Mouse (Mus musculus) lung, postnatal 0 days (tissue): ENCODE data around the gene Dna2. TPM values are rescaled to one million over a fixed set of nuclear protein-coding genes. Genes with fewer than 3 reads are reported as not detected.

Source experiments
- ATAC-seq: fragments of 200-750 bp; cut with Nextera tagmentation; 2 replicates; pipeline ENCODE4 v1.8.0; 2017; ENCODE audit warnings: moderate library complexity
- DNase-seq: peaks from one replicate; pipeline ENCODE4 v3.0.0-alpha.2; 2016; ENCODE audit warnings: low spot score
- H3K27ac ChIP-seq: fragments of 300-500 bp; sonication (generic); 2 replicates; pipeline ENCODE4 v1.5.1; 2014; ENCODE audit warnings: antibody characterized with exemption, mild to moderate bottlenecking, low read length, mixed read lengths
- H3K27me3 ChIP-seq: fragments of 300-500 bp; sonication (generic); replicated peaks from 2 replicates; pipeline ENCODE4 v1.6.1; 2014; ENCODE audit warnings: low read length, mixed read lengths; ENCODE audit not compliant: insufficient read depth
- H3K36me3 ChIP-seq: fragments of 300-500 bp; sonication (generic); 2 replicates; pipeline ENCODE4 v1.6.1; 2014; ENCODE audit warnings: low read length, mixed read lengths; ENCODE audit not compliant: insufficient read depth
- H3K4me1 ChIP-seq: fragments of 300-500 bp; sonication (generic); 2 replicates; pipeline ENCODE4 v1.6.1; 2014; ENCODE audit warnings: antibody characterized with exemption, low read depth, low read length, mixed read lengths; ENCODE audit not compliant: insufficient read depth
- H3K4me2 ChIP-seq: fragments of 300-500 bp; sonication (generic); replicated peaks from 2 replicates; pipeline ENCODE4 v1.6.1; 2014; ENCODE audit warnings: low read depth, mild to moderate bottlenecking, low read length, moderate library complexity, mixed read lengths
- H3K4me3 ChIP-seq: fragments of 300-500 bp; sonication (generic); 2 replicates; pipeline ENCODE4 v1.5.1; 2014; ENCODE audit warnings: low read depth, low read length
- H3K9ac ChIP-seq: fragments of 300-500 bp; sonication (generic); replicated peaks from 2 replicates; pipeline ENCODE4 v1.6.1; 2014; ENCODE audit warnings: low read depth, mild to moderate bottlenecking
- H3K9me3 ChIP-seq: fragments of 300-500 bp; sonication (generic); 2 replicates; pipeline ENCODE4 v1.6.1; 2016; ENCODE audit warnings: low read length, mixed read lengths
- CTCF ChIP-seq: IDR thresholded peaks from 2 replicates; pipeline ENCODE4 v1.5.1; 2016; ENCODE audit warnings: antibody characterized with exemption, mild to moderate bottlenecking
- EP300 ChIP-seq: IDR thresholded peaks from 2 replicates; pipeline ENCODE4 v1.6.1; 2016; ENCODE audit warnings: antibody characterized with exemption, mild to moderate bottlenecking, control low read depth
- WGBS: fragments of 180-500 bp; shearing (Covaris S2); extraction: QIAGEN DNeasy Blood & Tissue Kit; methylation state at CpG from one replicate; pipeline ENCODE4 v1.1.7; 2014; 5-methylcytosine and 5-hydroxymethylcytosine counted together
- polyA plus RNA-seq: library from polyadenylated mRNA; unstranded; fragments of >200 nt; fragmentation: Nextera tagmentation; extraction: Ambion mirVana; gene quantifications from 2 replicates; pipeline ENCODE4 v1.2.1, GENCODE M21; 2015

The Dna2 gene
- polyA plus RNA-seq, 1 experiment from 2014 or later: 3.5 TPM

DNA sequence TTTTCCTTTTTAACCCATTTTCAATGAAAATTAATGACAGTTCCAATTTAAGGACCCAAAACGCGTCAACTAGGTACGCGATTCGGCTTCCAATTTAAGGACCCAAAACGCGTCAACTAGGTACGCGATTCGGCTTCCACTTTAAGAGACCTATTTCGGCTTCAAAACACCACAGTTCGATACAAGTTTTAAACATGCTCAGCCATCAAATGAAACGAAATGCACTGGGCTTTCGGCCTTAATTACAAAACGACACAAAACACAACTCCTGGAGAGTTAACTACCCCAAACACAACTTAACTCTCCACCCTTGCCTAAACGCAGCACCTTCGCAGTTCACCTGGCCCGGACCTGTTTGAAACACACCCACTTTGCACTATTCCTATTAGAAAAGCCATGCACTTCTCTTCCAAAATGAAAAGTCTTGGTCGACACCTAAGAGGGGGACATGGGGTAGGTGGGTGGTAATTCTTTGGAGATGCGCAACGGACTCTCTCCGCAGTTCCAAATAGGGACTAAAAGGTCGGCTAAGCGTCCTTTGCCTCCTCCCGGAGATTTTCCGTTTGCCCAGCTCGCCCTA is 75.8 kb downstream of the Dna2 start:
- Histone ChIP-seq H3K36me3 (0 out of 2 replicates have a peak, but pooled peaks cover 3% of the 10 kb centered on the region), H3K27ac (peak overlapping the region; percentile 99), H3K9ac (peak overlapping the region; percentile 98), H3K4me3 (peak overlapping the region; percentile 88), H3K4me1 (peaks cover 10% of the 10 kb centered on the region; the same call in 1 of the 2 replicates), H3K9me3 (no peaks in the 10 kb centered on the region), H3K27me3 (no peaks in the 10 kb centered on the region), H3K4me2 (peak overlapping the region; percentile 64)
- DNase-seq (no peak), ATAC-seq (no peak)
- WGBS: under 1% methylated on average over 27 of the region's 27 CpGs
- no peak for TF ChIP-seq CTCF

- Histone ChIP-seq H3K36me3 (no peaks in the 10 kb centered on the region), H3K4me2 (peak overlapping the region; percentile 64), H3K27me3 (no peaks in the 10 kb centered on the region), H3K27ac (peak overlapping the region; percentile 99), H3K4me1 (peaks cover 10% of the 10 kb centered on the region; the same call in 1 of the 2 replicates), H3K9me3 (no peaks in the 10 kb centered on the region), H3K9ac (peak overlapping the region; percentile 98), H3K4me3 (peak overlapping the region; percentile 88)
- 4% methylated on average over 26 of the region's 68 CpGs for WGBS
- TF ChIP-seq EP300 (no peak; the same call in 1 of the 2 replicates), CTCF (no peak)
- peak; percentile 69 for DNase-seq
- ATAC-seq: peak; percentile 27
Observed at GRCm38 (mm10) chr10:63023121-63023748, 76.4 kb downstream of the Dna2 start.

Other genes with a start within 250 kb of the Dna2 start
- 4.7 and 5.5 TPM in 2 replicates for gene Stox1, start 220.9 kb upstream of the Dna2 start, polyA plus RNA-seq
- gene Ccar1, start 154.7 kb upstream of the Dna2 start, polyA plus RNA-seq: 52.7 and 53.9 TPM in 2 replicates
- gene Tet1, start 38.0 kb upstream of the Dna2 start, polyA plus RNA-seq: 5.2 and 7.0 TPM in 2 replicates
- gene Slc25a16, start 26.4 kb upstream of the Dna2 start, polyA plus RNA-seq: 20.3 and 24.0 TPM in 2 replicates
- 13.9 and 14.5 TPM in 2 replicates for gene Rufy2, start 33.2 kb downstream of the Dna2 start, polyA plus RNA-seq
- 38.8 and 44.6 TPM in 2 replicates for gene Hnrnph3, start 77.2 kb downstream of the Dna2 start, polyA plus RNA-seq
- 16.2 and 18.4 TPM in 2 replicates for gene Pbld2, start 77.3 kb downstream of the Dna2 start, polyA plus RNA-seq
- gene Pbld1, start 113.1 kb downstream of the Dna2 start, polyA plus RNA-seq: 0.70 and 0.95 TPM in 2 replicates
- not detected in 2 replicates for gene Atoh7, start 152.6 kb downstream of the Dna2 start, polyA plus RNA-seq